Mouse (Mus musculus) small intestine, adult 2 months (tissue): Measurements from ENCODE around the gene Acot4.

ENCODE experiments used
- CTCF ChIP-seq: fragments of 200-500 bp; IDR thresholded peaks from 2 replicates; pipeline ENCODE4 v1.5.1; 2012; ENCODE audit warnings: low read depth, mild to moderate bottlenecking, control low read depth, inconsistent platforms, low read length, moderate library complexity, mixed read lengths; ENCODE audit not compliant: insufficient replicate concordance, insufficient read length; ENCODE audit errors: extremely low read depth
- POLR2A ChIP-seq: fragments of 200-500 bp; IDR thresholded peaks from 2 replicates; pipeline ENCODE4 v1.6.1; 2012; ENCODE audit warnings: low read depth, mild to moderate bottlenecking, control low read depth, inconsistent platforms, low read length, moderate library complexity

GRCm38 (mm10) chr12:84051937-84052474 is 13.8 kb downstream of the Acot4 start, which contains the start of gene Acot3:
- no peak for TF ChIP-seq CTCF
- no peak for TF ChIP-seq POLR2A
